Mouse (Mus musculus): ENCODE data around the gene Atad1. TPM values are rescaled to one million over a fixed set of nuclear protein-coding genes. Genes with fewer than 3 reads are reported as not detected.
"Not testable (repeated sequence)": the region's sequence is repeated elsewhere in the genome, so short reads cannot be mapped to it uniquely, and the experiment has no call there.

The Atad1 gene
- polyA plus RNA-seq, 1 experiment = 10.7 TPM

GRCm38 (mm10) chr19:32680894-32681293, 58.7 kb downstream of the Atad1 start:
- WGBS = 20% methylated on average over 2 of the region's 2 CpGs
- H3K4me3 ChIP-seq (replicated peaks; ENCODE audit: control insufficient read depth, low read depth, low read length) = peak overlapping the region; percentile 36
- no peak overlapping the region for H3K27ac ChIP-seq (ENCODE audit: control insufficient read depth, insufficient read depth, low read depth, low read length, poor library complexity)
- no peaks in the 10 kb centered on the region for H3K4me1 ChIP-seq (ENCODE audit: control insufficient read depth, insufficient read depth, low read length)
- TF ChIP-seq CTCF (IDR thresholded peaks at IDR 0.05; ENCODE audit: control insufficient read depth, insufficient read depth, low read length) (no peak), POLR2A (IDR thresholded peaks at IDR 0.05; ENCODE audit: borderline replicate concordance, control insufficient read depth, low read depth, low read length) (no peak)

DNA sequence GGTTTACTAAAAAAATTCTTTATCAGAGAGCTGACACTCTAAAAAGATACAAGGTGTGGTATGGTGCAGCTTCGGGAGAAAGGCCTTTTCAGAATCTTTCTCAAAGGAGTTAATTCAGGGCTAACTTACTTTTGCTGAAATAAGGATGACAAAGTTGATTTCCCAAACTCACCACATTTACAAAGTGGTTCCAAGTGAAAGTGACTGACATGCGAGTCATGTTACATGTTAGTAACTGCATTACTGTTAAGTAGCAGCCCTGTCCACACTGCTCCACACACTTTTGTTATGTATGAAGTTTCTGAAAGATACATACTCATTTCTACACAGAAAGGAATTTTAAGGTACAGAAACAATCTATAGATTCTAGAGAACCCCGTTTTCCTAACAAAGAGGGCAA, 63.8 kb downstream of the Atad1 start:
- TF ChIP-seq POLR2A (IDR thresholded peaks at IDR 0.05; ENCODE audit: borderline replicate concordance, control insufficient read depth, low read depth, low read length) (no peak), CTCF (IDR thresholded peaks at IDR 0.05; ENCODE audit: control insufficient read depth, insufficient read depth, low read length) (no peak)

GRCm38 (mm10) chr19:32667830-32668229, 71.8 kb downstream of the Atad1 start:
- WGBS = 74% methylated on average over 1 of the region's 1 CpGs
- H3K4me3 ChIP-seq (replicated peaks; ENCODE audit: control insufficient read depth, low read depth, low read length); H3K27ac ChIP-seq (ENCODE audit: control insufficient read depth, insufficient read depth, low read depth, low read length, poor library complexity); H3K4me1 ChIP-seq (ENCODE audit: control insufficient read depth, insufficient read depth, low read length): not testable (repeated sequence)

More for the DNA sequence above, 63.8 kb downstream of the Atad1 start:
- 87% methylated on average over 3 of the region's 3 CpGs for WGBS
- Histone ChIP-seq H3K4me1 (ENCODE audit: control insufficient read depth, insufficient read depth, low read length) (no peaks in the 10 kb centered on the region), H3K27ac (ENCODE audit: control insufficient read depth, insufficient read depth, low read depth, low read length, poor library complexity) (no peak overlapping the region), H3K4me3 (replicated peaks; ENCODE audit: control insufficient read depth, low read depth, low read length) (no peak overlapping the region)

- WGBS = 55% methylated on average over 8 of the region's 8 CpGs
- Histone ChIP-seq H3K4me3 (replicated peaks; ENCODE audit: control insufficient read depth, low read depth, low read length) (no peak overlapping the region), H3K27ac (ENCODE audit: control insufficient read depth, insufficient read depth, low read depth, low read length, poor library complexity) (no peak overlapping the region), H3K4me1 (ENCODE audit: control insufficient read depth, insufficient read depth, low read length) (no peaks in the 10 kb centered on the region)
- TF ChIP-seq POLR2A (IDR thresholded peaks at IDR 0.05; ENCODE audit: borderline replicate concordance, control insufficient read depth, low read depth, low read length) (no peak), CTCF (IDR thresholded peaks at IDR 0.05; ENCODE audit: control insufficient read depth, insufficient read depth, low read length) (no peak)
These were observed 74.3 kb downstream of the Atad1 start for GRCm38 (mm10) chr19:32665243-32665642.

- WGBS = 64% methylated on average over 6 of the region's 6 CpGs
- H3K4me3 ChIP-seq (replicated peaks; ENCODE audit: control insufficient read depth, low read depth, low read length) = no peak overlapping the region
- no peak for TF ChIP-seq CTCF (IDR thresholded peaks at IDR 0.05; ENCODE audit: control insufficient read depth, insufficient read depth, low read length)
- no peak for TF ChIP-seq POLR2A (IDR thresholded peaks at IDR 0.05; ENCODE audit: borderline replicate concordance, control insufficient read depth, low read depth, low read length)
- H3K4me1 ChIP-seq (ENCODE audit: control insufficient read depth, insufficient read depth, low read length) = no peaks in the 10 kb centered on the region
- H3K27ac ChIP-seq (ENCODE audit: control insufficient read depth, insufficient read depth, low read depth, low read length, poor library complexity) = no peak overlapping the region
These were observed 76.7 kb downstream of the Atad1 start for GRCm38 (mm10) chr19:32662936-32663335.

GRCm38 (mm10) chr19:32659346-32659745, 80.2 kb downstream of the Atad1 start:
- TF ChIP-seq POLR2A (IDR thresholded peaks at IDR 0.05; ENCODE audit: borderline replicate concordance, control insufficient read depth, low read depth, low read length) (no peak), CTCF (IDR thresholded peaks at IDR 0.05; ENCODE audit: control insufficient read depth, insufficient read depth, low read length) (no peak)
- Histone ChIP-seq H3K4me3 (replicated peaks; ENCODE audit: control insufficient read depth, low read depth, low read length) (no peak overlapping the region), H3K27ac (ENCODE audit: control insufficient read depth, insufficient read depth, low read depth, low read length, poor library complexity) (no peak overlapping the region), H3K4me1 (ENCODE audit: control insufficient read depth, insufficient read depth, low read length) (no peaks in the 10 kb centered on the region)
- WGBS = 76% methylated on average over 5 of the region's 5 CpGs

GRCm38 (mm10) chr19:32653630-32654362, 85.8 kb downstream of the Atad1 start:
- 64% methylated on average over 7 of the region's 7 CpGs for WGBS
- H3K4me1 ChIP-seq (ENCODE audit: control insufficient read depth, insufficient read depth, low read length) = no peaks in the 10 kb centered on the region; the same call in 1 of the 2 replicates
- TF ChIP-seq POLR2A (IDR thresholded peaks at IDR 0.05; ENCODE audit: borderline replicate concordance, control insufficient read depth, low read depth, low read length) (no peak), CTCF (IDR thresholded peaks at IDR 0.05; ENCODE audit: control insufficient read depth, insufficient read depth, low read length) (no peak)
- H3K4me3 ChIP-seq (replicated peaks; ENCODE audit: control insufficient read depth, low read depth, low read length) = no peak overlapping the region
- no peak overlapping the region for H3K27ac ChIP-seq (ENCODE audit: control insufficient read depth, insufficient read depth, low read depth, low read length, poor library complexity)

GRCm38 (mm10) chr19:32653122-32653521, 86.5 kb downstream of the Atad1 start:
- Histone ChIP-seq H3K27ac (ENCODE audit: control insufficient read depth, insufficient read depth, low read depth, low read length, poor library complexity) (no peak overlapping the region), H3K4me1 (ENCODE audit: control insufficient read depth, insufficient read depth, low read length) (no peaks in the 10 kb centered on the region; the same call in 1 of the 2 replicates), H3K4me3 (replicated peaks; ENCODE audit: control insufficient read depth, low read depth, low read length) (no peak overlapping the region)
- TF ChIP-seq CTCF (IDR thresholded peaks at IDR 0.05; ENCODE audit: control insufficient read depth, insufficient read depth, low read length) (no peak), POLR2A (IDR thresholded peaks at IDR 0.05; ENCODE audit: borderline replicate concordance, control insufficient read depth, low read depth, low read length) (no peak)
- 79% methylated on average over 5 of the region's 5 CpGs for WGBS

- Histone ChIP-seq H3K4me1 (ENCODE audit: control insufficient read depth, insufficient read depth, low read length) (no peaks in the 10 kb centered on the region; the same call in 1 of the 2 replicates), H3K27ac (ENCODE audit: control insufficient read depth, insufficient read depth, low read depth, low read length, poor library complexity) (no peak overlapping the region), H3K4me3 (replicated peaks; ENCODE audit: control insufficient read depth, low read depth, low read length) (no peak overlapping the region)
- 81% methylated on average over 5 of the region's 5 CpGs for WGBS
- TF ChIP-seq CTCF (IDR thresholded peaks at IDR 0.05; ENCODE audit: control insufficient read depth, insufficient read depth, low read length) (no peak), POLR2A (IDR thresholded peaks at IDR 0.05; ENCODE audit: borderline replicate concordance, control insufficient read depth, low read depth, low read length) (no peak)
These were observed 88.5 kb downstream of the Atad1 start for GRCm38 (mm10) chr19:32651046-32651445.

All from bone marrow, adult 2 months (tissue).